Mouse (Mus musculus) hindbrain, embryonic 16.5 days (tissue): ENCODE measurements around the gene Dnajb5. TPM values are rescaled to one million over a fixed set of nuclear protein-coding genes. Genes with fewer than 3 reads are reported as not detected.

Experiments
- ATAC-seq: fragments of 200-750 bp; cut with Nextera tagmentation; 2 replicates; pipeline ENCODE4 v1.8.0; 2017; ENCODE audit warnings: moderate TSS enrichment, moderate library complexity
- H3K27ac ChIP-seq: fragments of 300-500 bp; sonication (generic); 2 replicates; pipeline ENCODE4 v1.5.1; 2014; ENCODE audit warnings: low read depth, mild to moderate bottlenecking, control low read depth, low read length, moderate library complexity
- H3K27me3 ChIP-seq: fragments of 300-500 bp; sonication (generic); replicated peaks from 2 replicates; pipeline ENCODE4 v1.6.1; 2014; ENCODE audit warnings: low read length; ENCODE audit not compliant: control insufficient read depth, insufficient read depth
- H3K36me3 ChIP-seq: fragments of 300-500 bp; sonication (generic); 2 replicates; pipeline ENCODE4 v1.6.1; 2014; ENCODE audit warnings: mild to moderate bottlenecking, low read length, moderate library complexity, mixed read lengths; ENCODE audit not compliant: control insufficient read depth, insufficient read depth
- H3K4me1 ChIP-seq: fragments of 300-500 bp; sonication (generic); 2 replicates; pipeline ENCODE4 v1.6.1; 2014; ENCODE audit warnings: low read depth, low read length; ENCODE audit not compliant: control insufficient read depth, insufficient read depth
- H3K4me2 ChIP-seq: fragments of 300-500 bp; sonication (generic); 2 replicates; pipeline ENCODE4 v1.6.1; 2014; ENCODE audit warnings: mild to moderate bottlenecking, low read length, control low read depth, moderate library complexity
- H3K4me3 ChIP-seq: fragments of 300-500 bp; sonication (generic); 2 replicates; pipeline ENCODE4 v1.5.1; 2014; ENCODE audit warnings: mild to moderate bottlenecking, low read length, control low read depth, moderate library complexity
- H3K9ac ChIP-seq: fragments of 300-500 bp; sonication (generic); 2 replicates; pipeline ENCODE4 v1.6.1; 2014; ENCODE audit warnings: low read depth, mild to moderate bottlenecking, control low read depth, low read length, moderate library complexity
- H3K9me3 ChIP-seq: fragments of 300-500 bp; sonication (generic); 2 replicates; pipeline ENCODE4 v1.6.1; 2014; ENCODE audit warnings: mild to moderate bottlenecking, low read length, moderate library complexity; ENCODE audit not compliant: control insufficient read depth
- WGBS: fragments of 180-500 bp; shearing (Covaris S2); extraction: QIAGEN DNeasy Blood & Tissue Kit; methylation state at CpG from one replicate; pipeline ENCODE4 v1.1.7; 2014; 5-methylcytosine and 5-hydroxymethylcytosine counted together
- polyA plus RNA-seq: library from polyadenylated mRNA; unstranded; fragments of >200 nt; fragmentation: Nextera tagmentation; extraction: Ambion mirVana; gene quantifications from 2 replicates; pipeline ENCODE4 v1.2.1, GENCODE M21; 2015

The Dnajb5 gene
- polyA plus RNA-seq, 1 experiment from 2014 or later, result 45.7 TPM

DNA sequence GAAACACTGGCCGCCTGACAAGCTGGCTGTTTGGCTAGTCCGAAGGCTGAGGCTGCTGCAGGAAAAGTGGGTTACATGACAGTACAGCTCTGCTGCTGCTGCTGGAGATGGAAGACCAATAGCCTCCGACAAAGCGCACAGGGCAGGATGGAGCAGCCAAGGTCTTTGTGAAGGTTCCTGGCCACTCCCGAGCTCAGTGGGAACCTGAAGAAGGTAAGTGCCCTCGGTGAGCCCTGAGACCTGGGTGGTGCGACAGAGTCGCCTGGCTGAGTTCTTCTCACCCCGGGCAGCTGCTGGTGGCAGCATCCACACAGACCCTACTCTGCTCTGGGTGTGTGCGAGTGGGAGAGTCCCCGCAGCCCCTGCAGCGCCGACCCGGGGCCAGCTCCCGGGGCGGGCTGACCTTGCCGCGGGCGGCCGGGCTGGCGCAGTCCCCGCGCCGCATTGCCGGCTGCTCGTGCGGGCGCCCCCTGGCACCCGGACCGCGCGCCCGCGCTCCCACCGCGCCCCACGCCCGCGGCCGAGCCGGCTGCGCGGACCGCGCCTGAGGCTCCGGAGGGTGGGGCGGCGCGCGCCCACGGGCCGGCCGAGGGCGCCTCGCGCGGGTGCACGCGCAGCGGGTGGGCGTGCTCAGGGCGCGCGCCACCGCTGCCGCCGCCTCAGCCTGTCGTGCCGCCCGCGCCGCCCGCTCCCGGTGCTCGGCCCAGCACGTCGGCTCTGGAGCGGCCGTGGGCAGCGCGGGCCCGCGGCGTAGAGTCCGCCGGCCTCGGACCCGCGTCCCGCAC is 32.8 kb upstream of the Dnajb5 start, which contains the start of gene Phf24:
Gene Phf24, plus strand, starts transcription at position 44 of the 785 bp plus-strand sequence.
- H3K4me3 ChIP-seq, result peak within 1 kb of the TSS; percentile 74
- H3K4me2 ChIP-seq, result peak within 1 kb of the TSS; percentile 81
- no peaks in the 10 kb centered on the region for H3K9me3 ChIP-seq
- peaks cover 11% of the 10 kb centered on the region for H3K4me1 ChIP-seq
- peak; percentile 90 for ATAC-seq
- H3K9ac ChIP-seq, result peak within 1 kb of the TSS; percentile 95
- 0% methylated on average over 38 of the region's 90 CpGs for WGBS
- peaks cover 2% of the 10 kb centered on the region; the same call in 1 of the 2 replicates for H3K27me3 ChIP-seq
- peak within 1 kb of the TSS; percentile 80 for H3K27ac ChIP-seq
- H3K36me3 ChIP-seq, result no peaks in the 10 kb centered on the region

DNA sequence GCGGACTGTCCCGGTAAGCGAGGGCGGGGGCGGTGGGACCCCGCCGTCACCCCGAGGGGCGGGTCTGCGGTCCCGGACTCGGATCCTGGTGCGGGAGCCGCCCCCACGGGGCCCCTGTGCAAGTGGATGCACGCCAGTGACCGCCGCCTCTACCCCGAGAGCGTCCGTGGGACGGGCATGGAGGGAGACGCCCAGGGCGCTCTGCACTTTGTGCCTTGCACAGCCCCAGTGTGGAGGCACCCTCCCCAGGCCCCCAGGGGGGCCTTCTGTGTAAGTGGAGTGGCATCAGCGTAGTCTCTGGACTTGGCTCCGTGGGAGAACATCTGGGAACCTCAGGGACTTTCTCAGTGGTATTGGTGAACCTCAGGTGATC is 32.2 kb upstream of the Dnajb5 start:
- under 1% methylated on average over 26 of the region's 26 CpGs for WGBS
- no peaks in the 10 kb centered on the region for H3K36me3 ChIP-seq
- H3K4me1 ChIP-seq, result peaks cover 11% of the 10 kb centered on the region
- H3K27me3 ChIP-seq, result peaks cover 2% of the 10 kb centered on the region; the same call in 1 of the 2 replicates
- H3K9me3 ChIP-seq, result no peaks in the 10 kb centered on the region
- peak overlapping the region; percentile 80 for H3K27ac ChIP-seq
- peak overlapping the region; percentile 81 for H3K4me2 ChIP-seq
- ATAC-seq, result peak; percentile 34
- H3K4me3 ChIP-seq, result peak overlapping the region; percentile 74
- H3K9ac ChIP-seq, result peak overlapping the region; percentile 95

GRCm38 (mm10) chr4:42920726-42921125 is 28.9 kb upstream of the Dnajb5 start:
- H3K4me3 ChIP-seq, result no peak overlapping the region
- no peaks in the 10 kb centered on the region for H3K9me3 ChIP-seq
- no peak overlapping the region for H3K27ac ChIP-seq
- 86% methylated on average over 9 of the region's 9 CpGs for WGBS
- no peak overlapping the region for H3K4me2 ChIP-seq
- peaks cover 11% of the 10 kb centered on the region for H3K4me1 ChIP-seq
- no peaks in the 10 kb centered on the region for H3K36me3 ChIP-seq
- no peak overlapping the region for H3K9ac ChIP-seq
- 0 out of 2 replicates have a peak, but pooled peaks cover under 1% of the 10 kb centered on the region for H3K27me3 ChIP-seq
- ATAC-seq, result no peak

GRCm38 (mm10) chr4:42921536-42921935 is 28.1 kb upstream of the Dnajb5 start:
- WGBS, result 68% methylated on average over 2 of the region's 2 CpGs
- no peaks in the 10 kb centered on the region for H3K36me3 ChIP-seq
- H3K27me3 ChIP-seq, result no peaks in the 10 kb centered on the region
- H3K27ac ChIP-seq, result no peak overlapping the region
- H3K4me3 ChIP-seq, result no peak overlapping the region
- no peak for ATAC-seq
- no peak overlapping the region for H3K9ac ChIP-seq
- H3K4me2 ChIP-seq, result no peak overlapping the region
- H3K9me3 ChIP-seq, result no peaks in the 10 kb centered on the region
- peaks cover 9% of the 10 kb centered on the region; the same call in 1 of the 2 replicates for H3K4me1 ChIP-seq

- H3K4me3 ChIP-seq, result no peak overlapping the region
- peak; percentile 71 for ATAC-seq
Observed at GRCm38 (mm10) chr4:42922056-42922455, 27.6 kb upstream of the Dnajb5 start.

GRCm38 (mm10) chr4:42922461-42922860 is 27.2 kb upstream of the Dnajb5 start:
- no peak overlapping the region for H3K9ac ChIP-seq
- WGBS, result 86% methylated on average over 8 of the region's 8 CpGs
- H3K36me3 ChIP-seq, result no peaks in the 10 kb centered on the region
- no peaks in the 10 kb centered on the region for H3K9me3 ChIP-seq
- H3K4me3 ChIP-seq, result no peak overlapping the region
- peak overlapping the region; percentile 22; the same call in 1 of the 2 replicates for H3K4me2 ChIP-seq
- no peak for ATAC-seq
- H3K27me3 ChIP-seq, result no peaks in the 10 kb centered on the region
- H3K4me1 ChIP-seq, result peaks cover 6% of the 10 kb centered on the region; the same call in 1 of the 2 replicates
- H3K27ac ChIP-seq, result no peak overlapping the region

More at GRCm38 (mm10) chr4:42922056-42922455, 27.6 kb upstream of the Dnajb5 start:
- H3K9me3 ChIP-seq, result no peaks in the 10 kb centered on the region
- peaks cover 9% of the 10 kb centered on the region; the same call in 1 of the 2 replicates for H3K4me1 ChIP-seq
- H3K9ac ChIP-seq, result no peak overlapping the region
- no peaks in the 10 kb centered on the region for H3K27me3 ChIP-seq
- WGBS, result 58% methylated on average over 6 of the region's 6 CpGs
- no peaks in the 10 kb centered on the region for H3K36me3 ChIP-seq
- no peak overlapping the region for H3K27ac ChIP-seq
- peak overlapping the region; percentile 22; the same call in 1 of the 2 replicates for H3K4me2 ChIP-seq

DNA sequence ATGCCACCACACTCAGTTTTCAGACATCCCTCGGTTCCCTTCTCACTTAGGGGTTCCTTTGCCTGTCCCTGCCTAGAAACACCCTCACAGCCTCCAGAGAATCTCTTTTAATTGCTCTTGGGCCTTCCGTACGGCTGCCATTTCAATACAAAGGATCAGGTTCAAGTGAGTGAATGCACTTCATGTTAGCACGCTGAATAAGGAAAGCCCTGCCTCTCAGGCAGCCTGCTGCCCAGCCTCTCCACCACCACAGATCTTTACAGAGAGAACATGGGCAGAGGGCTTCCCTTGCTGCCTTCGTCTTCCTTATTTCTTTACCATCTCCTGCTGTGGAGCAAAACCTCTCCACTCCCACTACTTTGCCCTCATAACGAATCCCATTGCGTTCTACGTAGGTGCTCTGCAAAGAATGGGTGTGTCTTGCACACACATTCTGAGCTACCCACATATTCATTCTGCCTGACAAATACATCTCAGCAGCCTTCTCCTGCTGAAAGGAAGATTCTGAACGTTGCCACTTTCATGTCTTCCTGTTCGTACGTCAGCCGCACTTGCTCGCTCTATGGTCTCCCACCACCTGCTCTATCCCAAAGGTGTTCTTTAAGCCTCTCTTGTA is 25.4 kb upstream of the Dnajb5 start:
- Histone ChIP-seq H3K9ac (no peak overlapping the region), H3K9me3 (no peaks in the 10 kb centered on the region), H3K4me1 (peaks cover 5% of the 10 kb centered on the region; the same call in 1 of the 2 replicates), H3K4me2 (no peak overlapping the region), H3K27ac (no peak overlapping the region), H3K4me3 (no peak overlapping the region), H3K27me3 (no peaks in the 10 kb centered on the region), H3K36me3 (no peaks in the 10 kb centered on the region)
- ATAC-seq, result no peak
- WGBS, result 72% methylated on average over 13 of the region's 13 CpGs

- H3K4me2 ChIP-seq, result no peak overlapping the region
Observed at GRCm38 (mm10) chr4:42928209-42928608, 21.4 kb upstream of the Dnajb5 start.

DNA sequence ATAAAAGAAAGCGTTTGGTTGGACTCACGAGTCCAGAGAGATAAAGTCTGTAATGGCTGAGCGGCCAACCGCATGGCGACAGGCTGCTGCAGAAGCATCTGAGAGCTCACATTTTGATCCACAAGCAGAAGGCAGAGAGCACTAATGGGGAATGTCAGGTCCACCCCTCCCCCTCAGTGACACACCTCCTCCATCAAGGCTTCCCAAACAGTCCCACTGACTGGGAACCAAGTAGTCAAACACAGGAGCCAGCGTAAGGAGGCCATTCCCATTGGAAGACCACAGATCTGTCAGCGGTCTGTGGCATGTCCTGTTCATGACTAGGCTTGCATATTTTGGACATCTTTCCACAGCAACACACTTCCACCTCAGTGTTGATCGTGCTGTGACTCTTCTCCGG is 20.7 kb upstream of the Dnajb5 start:
- no peaks in the 10 kb centered on the region for H3K9me3 ChIP-seq
- WGBS, result 92% methylated on average over 9 of the region's 9 CpGs
- H3K4me1 ChIP-seq, result no peaks in the 10 kb centered on the region
- H3K4me3 ChIP-seq, result no peak overlapping the region
- H3K4me2 ChIP-seq, result no peak overlapping the region
- H3K36me3 ChIP-seq, result no peaks in the 10 kb centered on the region
- ATAC-seq, result no peak
- H3K9ac ChIP-seq, result no peak overlapping the region
- H3K27ac ChIP-seq, result no peak overlapping the region
- H3K27me3 ChIP-seq, result no peaks in the 10 kb centered on the region

More at GRCm38 (mm10) chr4:42928209-42928608, 21.4 kb upstream of the Dnajb5 start:
- H3K9me3 ChIP-seq, result no peaks in the 10 kb centered on the region
- no peak overlapping the region for H3K9ac ChIP-seq
- no peaks in the 10 kb centered on the region for H3K4me1 ChIP-seq
- 87% methylated on average over 5 of the region's 5 CpGs for WGBS
- no peak for ATAC-seq
- no peaks in the 10 kb centered on the region for H3K27me3 ChIP-seq
- H3K36me3 ChIP-seq, result no peaks in the 10 kb centered on the region
- H3K4me3 ChIP-seq, result no peak overlapping the region
- no peak overlapping the region for H3K27ac ChIP-seq
